ENCODE assay signal across 25 mouse cellular contexts in genomic region chr5:143631559-143631958, GRCm38 (mm10). TPM values are rescaled to one million over a fixed set of nuclear protein-coding genes. Genes with fewer than 3 reads are reported as not detected.
DNase-seq lines count a peak whose midpoint lies in the region; ATAC-seq and TF ChIP-seq lines count a peak whose summit lies in the region.
"Had no signal": no experiment of that assay in that cellular context is flagged by ENCODE, and none has a peak within 500 bp of the region (broad histone marks: within the 10 kb centered on the region; RNA-seq: fewer than 3 reads in every experiment).

No protein-coding gene starts in this region.

- no peak for ATAC-seq in heart, postnatal 0 days (ENCODE audit: insufficient read depth, low read depth)
- no peak for ATAC-seq in liver, embryonic 11.5 days (replicated peaks; ENCODE audit: low FRiP score)
- ATAC-seq in liver, embryonic 15.5 days (ENCODE audit: insufficient read depth) = no peak
- ATAC-seq: forebrain, postnatal 0 days; midbrain, embryonic 16.5 days had no signal

- no peak overlapping the region; the same call in 1 of the 2 replicates for H3K4me2 ChIP-seq in heart, postnatal 0 days (ENCODE audit: low read depth, low read length)
- peak overlapping the region; percentile 54; the same call in 1 of the 2 replicates for H3K4me2 ChIP-seq in liver, embryonic 11.5 days
- peak overlapping the region; percentile 63; the same call in 1 of the 2 replicates for H3K4me2 ChIP-seq in liver, embryonic 15.5 days
- H3K4me2 ChIP-seq: hindbrain, embryonic 12.5 days had no signal

- no peaks in the 10 kb centered on the region for H3K27me3 ChIP-seq in heart, postnatal 0 days (ENCODE audit: control insufficient read depth, insufficient read depth, low read length)
- no peaks in the 10 kb centered on the region for H3K27me3 ChIP-seq in heart, embryonic 10.5 days (ENCODE audit: insufficient read depth, poor library complexity, severe bottlenecking)
- H3K27me3 ChIP-seq in liver, embryonic 11.5 days (replicated peaks; ENCODE audit: control insufficient read depth, insufficient read depth, low read length) = no peaks in the 10 kb centered on the region
- no peaks in the 10 kb centered on the region for H3K27me3 ChIP-seq in liver, embryonic 15.5 days
- H3K27me3 ChIP-seq: CH12.LX; hindbrain, embryonic 12.5 days had no signal

- no peaks in the 10 kb centered on the region for H3K9me3 ChIP-seq in heart, postnatal 0 days (replicated peaks; ENCODE audit: control insufficient read depth, low read length)
- no peaks in the 10 kb centered on the region for H3K9me3 ChIP-seq in heart, embryonic 10.5 days
- H3K9me3 ChIP-seq in liver, embryonic 11.5 days (ENCODE audit: control insufficient read depth, low read length) = peaks cover 3% of the 10 kb centered on the region; the same call in 1 of the 2 replicates
- H3K9me3 ChIP-seq in liver, embryonic 15.5 days (replicated peaks) = no peaks in the 10 kb centered on the region

- no peak for DNase-seq in heart, postnatal 0 days (ENCODE audit: low spot score)
- DNase-seq in heart, embryonic 10.5 days (ENCODE audit: low spot score) = no peak
- no peak for DNase-seq in liver, embryonic 11.5 days (ENCODE audit: low spot score)
- DNase-seq in liver = no peak
- DNase-seq in embryo, embryonic 9.5 days (ENCODE audit: extremely low spot score) = no peak
- no peak for DNase-seq in right cerebral cortex, adult 18-20 months
- DNase-seq: adrenal gland, adult 2 months; B cell, adult 2 months; cerebellum, adult 18-20 months; cerebellum, postnatal 25 days; embryo, embryonic 11 days; forebrain, postnatal 0 days; gastrocnemius, postnatal 36 days; heart, postnatal 10 days; kidney, adult 11 months; left cerebral cortex, postnatal 4 days; lung, adult 18-20 months; lung, postnatal 10 days; right cerebral cortex, postnatal 4 days had no signal

- 0 out of 2 replicates have a peak, but pooled peaks cover 4% of the 10 kb centered on the region for H3K36me3 ChIP-seq in heart, postnatal 0 days (replicated peaks; ENCODE audit: control insufficient read depth, insufficient read depth, low read length)
- no peaks in the 10 kb centered on the region for H3K36me3 ChIP-seq in heart, embryonic 10.5 days
- peaks cover 4% of the 10 kb centered on the region; the same call in 1 of the 2 replicates for H3K36me3 ChIP-seq in liver, embryonic 11.5 days (ENCODE audit: control insufficient read depth, insufficient read depth, low read length)
- H3K36me3 ChIP-seq in liver, embryonic 15.5 days (replicated peaks) = peaks cover 15% of the 10 kb centered on the region
- H3K36me3 ChIP-seq: hindbrain, embryonic 12.5 days; midbrain, embryonic 10.5 days had no signal

- TF ChIP-seq CTCF in heart, postnatal 0 days (IDR thresholded peaks at IDR 0.05; ENCODE audit: low read depth) = no peak

- peaks cover 45% of the 10 kb centered on the region for H3K4me1 ChIP-seq in heart, postnatal 0 days (ENCODE audit: control insufficient read depth, insufficient read depth)
- H3K4me1 ChIP-seq in heart, embryonic 10.5 days = peaks cover 36% of the 10 kb centered on the region
- H3K4me1 ChIP-seq in liver, embryonic 11.5 days (replicated peaks; ENCODE audit: control insufficient read depth, insufficient read depth, low read length) = peaks cover 64% of the 10 kb centered on the region
- H3K4me1 ChIP-seq in liver, embryonic 15.5 days (replicated peaks) = peaks cover 93% of the 10 kb centered on the region

- no peak overlapping the region for H3K4me3 ChIP-seq in heart, postnatal 0 days (ENCODE audit: low read depth, low read length)
- H3K4me3 ChIP-seq in heart, embryonic 10.5 days = no peak overlapping the region
- no peak overlapping the region for H3K4me3 ChIP-seq in liver, embryonic 11.5 days (ENCODE audit: low read depth, low read length)
- H3K4me3 ChIP-seq in liver, embryonic 15.5 days (replicated peaks) = no peak overlapping the region
- H3K4me3 ChIP-seq: hindbrain, embryonic 12.5 days; left cerebral cortex, adult 2 months; midbrain, embryonic 10.5 days had no signal

- 77% methylated on average over 8 of the region's 8 CpGs for WGBS in heart, postnatal 0 days
- WGBS in heart, embryonic 10.5 days = 83% methylated on average over 8 of the region's 8 CpGs
- 72% methylated on average over 8 of the region's 8 CpGs for WGBS in liver, embryonic 11.5 days
- 71% methylated on average over 8 of the region's 8 CpGs for WGBS in liver, embryonic 15.5 days (ENCODE audit: insufficient replicate concordance)

- H3K9ac ChIP-seq in heart, postnatal 0 days (replicated peaks; ENCODE audit: low read depth, low read length) = no peak overlapping the region
- no peak overlapping the region for H3K9ac ChIP-seq in liver, embryonic 11.5 days (ENCODE audit: low read depth, low read length)
- peak overlapping the region; percentile 39; the same call in 1 of the 2 replicates for H3K9ac ChIP-seq in liver, embryonic 15.5 days
- H3K9ac ChIP-seq: forebrain, postnatal 0 days; hindbrain, embryonic 12.5 days had no signal

- TF ChIP-seq EP300 in heart, postnatal 0 days (IDR thresholded peaks at IDR 0.05; ENCODE audit: low read depth) = no peak

- H3K27ac ChIP-seq in heart, postnatal 0 days (ENCODE audit: low read depth) = peak overlapping the region; percentile 76; the same call in 1 of the 2 replicates
- no peak overlapping the region for H3K27ac ChIP-seq in heart, embryonic 10.5 days
- 0 out of 2 replicates have a peak overlapping the region, but pooled peaks have one; percentile 0 for H3K27ac ChIP-seq in liver, embryonic 11.5 days (ENCODE audit: low read depth, low read length)
- peak overlapping the region; percentile 86 for H3K27ac ChIP-seq in liver, embryonic 15.5 days (replicated peaks)
- H3K27ac ChIP-seq: hindbrain, embryonic 12.5 days; left cerebral cortex, adult 2 months; midbrain, embryonic 10.5 days had no signal

RNA-seq across cellular contexts. Expression of gene Cyth3, which starts 9.3 kb away (rescaled TPM):
- total RNA-seq in heart, postnatal 0 days (2014; rRNA removed; ENCODE audit: low replicate concordance) = 84.1 and 115 TPM in 2 replicates
- 42.8 and 45.2 TPM in 2 replicates for polyA plus RNA-seq in heart, postnatal 0 days (2015; fragmentation: Nextera tagmentation; extraction: Ambion mirVana)
- 30.9 and 33.1 TPM in 2 replicates for polyA plus RNA-seq in heart, embryonic 10.5 days (2016; fragmentation: Nextera tagmentation; extraction: Ambion mirVana)
- polyA plus RNA-seq in liver, embryonic 11.5 days (2014; fragmentation: Nextera tagmentation; extraction: Ambion mirVana) = 62.8 and 64.5 TPM in 2 replicates
- polyA plus RNA-seq in liver, embryonic 15.5 days (2015; fragmentation: Nextera tagmentation; extraction: Ambion mirVana) = 35.7 and 37.5 TPM in 2 replicates
